Mouse (Mus musculus) cerebellum, adult 8-10 months (tissue): Measurements from ENCODE around the gene Sat1.

Experiments
- DNase-seq: peaks from one replicate; pipeline ENCODE4 v3.0.0; 2022

Gene Sat1

DNA sequence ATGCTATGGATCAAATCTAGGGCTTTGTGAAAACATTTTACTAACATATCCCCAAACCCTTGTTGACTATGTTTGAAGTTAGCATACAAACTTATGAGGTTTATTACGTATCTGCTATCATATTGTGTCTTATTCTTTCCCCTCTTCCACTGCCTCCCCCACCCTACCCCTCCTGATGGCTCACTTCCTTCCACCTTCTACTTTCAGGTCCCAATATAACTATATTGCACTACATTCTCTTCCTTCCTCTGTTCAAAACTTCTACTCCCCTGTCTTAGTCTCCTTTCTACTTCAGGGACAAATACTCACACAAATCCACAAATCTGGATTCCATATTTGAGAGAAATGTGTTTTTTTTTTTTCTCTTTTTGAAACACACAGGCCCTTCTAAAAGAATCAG is 52.7 kb downstream of the Sat1 start:
- DNase-seq, result no peak
